In genomic region chr15:101224006-101224906, GRCm38 (mm10) we compare ENCODE assay signal across 7 mouse cellular contexts. TPM values are rescaled to one million over a fixed set of nuclear protein-coding genes. Genes with fewer than 3 reads are reported as not detected.
DNase-seq lines count a peak whose midpoint lies in the region; ATAC-seq and TF ChIP-seq lines count a peak whose summit lies in the region.

TSS of gene Grasp (plus strand) at chr15:101224188.

- peak; percentile 74 for ATAC-seq in embryonic facial prominence, embryonic 11.5 days (replicated peaks; ENCODE audit: insufficient number of reproducible peaks, low FRiP score, low TSS enrichment, low read depth)
- ATAC-seq in limb, embryonic 14.5 days (ENCODE audit: low FRiP score, low read depth), result peak; percentile 82
- ATAC-seq in midbrain, embryonic 15.5 days (replicated peaks), result peak; percentile 73

- no peaks in the 10 kb centered on the region for H3K9me3 ChIP-seq in embryonic facial prominence, embryonic 11.5 days (replicated peaks; ENCODE audit: control insufficient read depth, low read length)
- no peaks in the 10 kb centered on the region for H3K9me3 ChIP-seq in limb, embryonic 14.5 days (ENCODE audit: control insufficient read depth, low read length)
- H3K9me3 ChIP-seq in midbrain, embryonic 15.5 days, result no peaks in the 10 kb centered on the region

- peaks cover 9% of the 10 kb centered on the region for H3K4me1 ChIP-seq in embryonic facial prominence, embryonic 11.5 days (ENCODE audit: control insufficient read depth, insufficient read depth, low read length)
- H3K4me1 ChIP-seq in limb, embryonic 14.5 days (ENCODE audit: control insufficient read depth, insufficient read depth, low read length), result peaks cover 64% of the 10 kb centered on the region
- peaks cover 33% of the 10 kb centered on the region for H3K4me1 ChIP-seq in midbrain, embryonic 15.5 days

- no peaks in the 10 kb centered on the region for H3K36me3 ChIP-seq in embryonic facial prominence, embryonic 11.5 days (replicated peaks; ENCODE audit: control insufficient read depth, insufficient read depth, low read depth, low read length)
- H3K36me3 ChIP-seq in limb, embryonic 14.5 days (ENCODE audit: control insufficient read depth, insufficient read depth, low read length), result peaks cover 17% of the 10 kb centered on the region
- H3K36me3 ChIP-seq in midbrain, embryonic 15.5 days (replicated peaks), result no peaks in the 10 kb centered on the region

- H3K4me3 ChIP-seq in embryonic facial prominence, embryonic 11.5 days (ENCODE audit: low read depth, low read length), result peak within 1 kb of the TSS; percentile 89
- peak within 1 kb of the TSS; percentile 89 for H3K4me3 ChIP-seq in limb, embryonic 14.5 days (replicated peaks; ENCODE audit: low read length)
- H3K4me3 ChIP-seq in midbrain, embryonic 15.5 days, result peak within 1 kb of the TSS; percentile 76

- peak within 1 kb of the TSS; percentile 91 for H3K4me2 ChIP-seq in embryonic facial prominence, embryonic 11.5 days (ENCODE audit: low read depth, low read length)
- peak within 1 kb of the TSS; percentile 70 for H3K4me2 ChIP-seq in limb, embryonic 14.5 days (replicated peaks; ENCODE audit: low read depth, low read length, severe bottlenecking)
- H3K4me2 ChIP-seq in midbrain, embryonic 15.5 days, result peak within 1 kb of the TSS; percentile 97

- H3K9ac ChIP-seq in embryonic facial prominence, embryonic 11.5 days (replicated peaks; ENCODE audit: low read length), result peak within 1 kb of the TSS; percentile 87
- H3K9ac ChIP-seq in limb, embryonic 14.5 days (ENCODE audit: low read depth, low read length, severe bottlenecking), result peak within 1 kb of the TSS; percentile 85
- H3K9ac ChIP-seq in midbrain, embryonic 15.5 days, result peak within 1 kb of the TSS; percentile 68

- peak within 1 kb of the TSS; percentile 56 for H3K27ac ChIP-seq in embryonic facial prominence, embryonic 11.5 days (replicated peaks; ENCODE audit: low read depth, low read length)
- H3K27ac ChIP-seq in limb, embryonic 14.5 days (replicated peaks; ENCODE audit: low read depth, low read length), result peak within 1 kb of the TSS; percentile 76
- H3K27ac ChIP-seq in midbrain, embryonic 15.5 days, result peak within 1 kb of the TSS; percentile 48

- TF ChIP-seq POLR2A in limb, embryonic 14.5 days (IDR thresholded peaks at IDR 0.05; ENCODE audit: borderline replicate concordance, extremely low read depth, insufficient read depth, insufficient read length), result peak; percentile 96; the same call in 1 of the 2 replicates

- WGBS in embryonic facial prominence, embryonic 11.5 days, result under 1% methylated on average over 74 of the region's 77 CpGs
- WGBS in limb, embryonic 14.5 days, result under 1% methylated on average over 52 of the region's 77 CpGs
- under 1% methylated on average over 77 of the region's 77 CpGs for WGBS in midbrain, embryonic 15.5 days

- 0 out of 2 replicates have a peak, but pooled peaks cover 2% of the 10 kb centered on the region for H3K27me3 ChIP-seq in embryonic facial prominence, embryonic 11.5 days (ENCODE audit: control insufficient read depth, insufficient read depth, low read length)
- H3K27me3 ChIP-seq in limb, embryonic 14.5 days (ENCODE audit: control insufficient read depth, insufficient read depth, low read length), result no peaks in the 10 kb centered on the region
- H3K27me3 ChIP-seq in midbrain, embryonic 15.5 days (replicated peaks), result no peaks in the 10 kb centered on the region; the same call in 1 of the 2 replicates

- DNase-seq in adrenal gland, postnatal 10 days, result peak; percentile 96
- peak; percentile 91 for DNase-seq in embryonic facial prominence, embryonic 11.5 days (ENCODE audit: low spot score)
- peak; percentile 94 for DNase-seq in heart, adult 8-10 months (ENCODE audit: low spot score)
- peak; percentile 85 to 86 for DNase-seq in kidney, adult 8-10 months
- DNase-seq in limb, embryonic 14.5 days (ENCODE audit: low spot score), result peak; percentile 88
- DNase-seq in spleen, adult 18-20 months, result peak; percentile 76 to 84

RNA-seq across cellular contexts. Expression of gene Grasp, which starts in this region (rescaled TPM):
- total RNA-seq in adrenal gland, postnatal 10 days (2021), result 10 to 100 TPM; 16.4 to 24.0 TPM
- polyA plus RNA-seq in embryonic facial prominence, embryonic 11.5 days (2014; fragmentation: Nextera tagmentation; extraction: Ambion mirVana), result 5.6 and 6.0 TPM in 2 replicates
- total RNA-seq in heart, adult 8-10 months (2022), result 10 to 100 TPM in 1 of 4 experiments, 1 to 10 TPM in 3; 7.6 to 10.2 (median 9.5) TPM
- 20.5 and 25.8 TPM in 2 replicates for polyA plus RNA-seq in limb, embryonic 14.5 days (2012; rRNA removed)
- 7.4 and 7.5 TPM in 2 replicates for polyA plus RNA-seq in limb, embryonic 14.5 days (2014; fragmentation: Nextera tagmentation; extraction: Ambion mirVana)
- 1.3 and 1.9 TPM in 2 replicates for polyA plus RNA-seq in midbrain, embryonic 15.5 days (2015; fragmentation: Nextera tagmentation; extraction: Ambion mirVana)

Comparison
In these comparisons a context has a peak if more than half of its experiments do, and no peak if none do; other contexts are left out.
1. Peak in every context shown above with its lines: DNase-seq, ATAC-seq, H3K4me3 ChIP-seq and H3K27ac ChIP-seq.